Mouse (Mus musculus) G1E (cell line): ENCODE data around the gene Gm44790. TPM values are rescaled to one million over a fixed set of nuclear protein-coding genes. Genes with fewer than 3 reads are reported as not detected.

Experiments
- ATAC-seq: 2 replicates; pipeline ENCODE4 v1.8.0; 2016; ENCODE audit warnings: mild to moderate bottlenecking; ENCODE audit not compliant: insufficient number of reproducible peaks, poor library complexity, low FRiP score, severe bottlenecking; ENCODE audit errors: extremely low read depth
- DNase-seq: peaks from one replicate; pipeline ENCODE4 v3.0.0; 2012; ENCODE audit warnings: low spot score
- H3K27me3 ChIP-seq: 2 replicates; pipeline ENCODE4 v1.6.1; 2012; ENCODE audit warnings: mild to moderate bottlenecking, low read length, inconsistent platforms; ENCODE audit not compliant: insufficient read depth
- H3K36me3 ChIP-seq: replicated peaks from 2 replicates; pipeline ENCODE3; 2012; ENCODE audit warnings: mild to moderate bottlenecking, inconsistent platforms
- H3K4me1 ChIP-seq: 2 replicates; pipeline ENCODE4 v1.6.1; 2012; ENCODE audit warnings: low read depth, low read length, inconsistent platforms, mixed read lengths; ENCODE audit not compliant: insufficient read depth
- H3K4me3 ChIP-seq: 2 replicates; pipeline ENCODE4 v1.5.1; 2012; ENCODE audit warnings: low read depth, mild to moderate bottlenecking, inconsistent platforms, low read length, moderate library complexity, mixed read lengths
- H3K9me3 ChIP-seq: replicated peaks from 2 replicates; pipeline ENCODE4 v1.6.1; 2012; ENCODE audit warnings: inconsistent platforms
- CTCF ChIP-seq: IDR thresholded peaks from 2 replicates; pipeline ENCODE4 v1.5.1; 2012; ENCODE audit warnings: low read depth, low read length, inconsistent platforms, mixed read lengths
- GATA1 ChIP-seq: IDR thresholded peaks from 2 replicates; pipeline ENCODE4 v1.6.1; 2012; ENCODE audit warnings: borderline replicate concordance, low read length, inconsistent platforms, mixed read lengths
- GATA2 ChIP-seq: IDR thresholded peaks from 2 replicates; pipeline ENCODE4 v1.6.1; 2012; ENCODE audit warnings: low read depth, low read length, inconsistent platforms, borderline replicate concordance
- POLR2AphosphoS5 ChIP-seq: IDR thresholded peaks from 2 replicates; pipeline ENCODE4 v1.6.1; 2012; ENCODE audit warnings: low read depth, low read length, inconsistent platforms; ENCODE audit not compliant: insufficient replicate concordance
- TAL1 ChIP-seq: conservative IDR thresholded peaks from 2 replicates; pipeline ENCODE4 v1.6.1; 2012; ENCODE audit warnings: low read depth, low read length, inconsistent platforms, mixed read lengths
- polyA plus RNA-seq: library from polyadenylated mRNA; stranded (reverse); fragments of >175 nt; gene quantifications from 2 replicates; pipeline ENCODE4 v1.2.3, GENCODE M21; 2012
- total RNA-seq, 2 experiments: library from RNA; stranded (forward) in 1 of 2; stranded (reverse) in 1 of 2; fragments of 200-1000 nt in 1 of 2; fragments of >200 nt in 1 of 2; fragmentation: Nextera tagmentation in 1 of 2; gene quantifications; 2 replicates each; pipeline ENCODE4 v1.2.3; 2014 to 2017

The Gm44790 gene
- total and polyA plus RNA-seq, 3 experiments = 0.78 to 0.87 TPM; not detected in 1

GRCm38 (mm10) chr6:86456727-86457126 is 30.3 kb downstream of the Gm44790 start:
- H3K36me3 ChIP-seq = peaks cover 88% of the 10 kb centered on the region
- H3K9me3 ChIP-seq = no peaks in the 10 kb centered on the region
- no peak overlapping the region for H3K4me3 ChIP-seq
- no peak for ATAC-seq
- TF ChIP-seq CTCF = no peak
- no peak for TF ChIP-seq TAL1
- TF ChIP-seq GATA1 = no peak
- no peak for TF ChIP-seq POLR2AphosphoS5
- no peak for TF ChIP-seq GATA2
- H3K27me3 ChIP-seq = no peaks in the 10 kb centered on the region
- peaks cover 2% of the 10 kb centered on the region; the same call in 1 of the 2 replicates for H3K4me1 ChIP-seq
- no peak for DNase-seq

DNA sequence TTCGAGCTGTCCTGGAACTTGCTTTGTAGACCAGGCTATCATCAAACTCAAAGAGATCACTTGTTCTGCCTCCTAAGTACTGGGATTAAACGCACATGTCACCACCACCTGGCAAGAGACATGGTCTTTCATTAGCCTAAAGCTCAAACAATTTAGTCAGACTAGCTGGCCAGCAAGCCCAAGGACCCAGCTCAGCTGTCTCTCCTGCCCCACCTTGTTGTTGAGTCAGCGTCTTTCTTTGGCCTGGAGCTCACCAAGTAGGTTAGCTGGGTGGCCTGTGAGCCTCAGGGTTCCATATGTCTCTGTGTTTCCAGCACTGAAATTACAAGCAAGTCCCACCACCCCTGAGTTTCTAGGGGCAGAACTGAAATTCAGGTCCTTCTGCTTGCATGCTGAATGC is 36.6 kb downstream of the Gm44790 start:
- peaks cover 89% of the 10 kb centered on the region for H3K36me3 ChIP-seq
- DNase-seq (no peak), ATAC-seq (no peak)
- peaks cover 2% of the 10 kb centered on the region; the same call in 1 of the 2 replicates for H3K4me1 ChIP-seq
- no peaks in the 10 kb centered on the region for H3K27me3 ChIP-seq
- H3K4me3 ChIP-seq = no peak overlapping the region
- H3K9me3 ChIP-seq = no peaks in the 10 kb centered on the region
- no peak for TF ChIP-seq GATA2
- no peak for TF ChIP-seq CTCF
- no peak for TF ChIP-seq GATA1
- no peak for TF ChIP-seq TAL1

GRCm38 (mm10) chr6:86471317-86471716 is 44.9 kb downstream of the Gm44790 start:
- H3K4me1 ChIP-seq = peaks cover 35% of the 10 kb centered on the region
- TF ChIP-seq CTCF (no peak), GATA2 (no peak), GATA1 (no peak), TAL1 (no peak), POLR2AphosphoS5 (no peak)
- ATAC-seq (no peak), DNase-seq (no peak)
- no peaks in the 10 kb centered on the region for H3K27me3 ChIP-seq
- no peaks in the 10 kb centered on the region for H3K9me3 ChIP-seq
- H3K36me3 ChIP-seq = peaks cover 62% of the 10 kb centered on the region
- H3K4me3 ChIP-seq = peak overlapping the region; percentile 69; the same call in 1 of the 2 replicates

- ATAC-seq (no peak), DNase-seq (no peak)
- Histone ChIP-seq H3K4me3 (peak overlapping the region; percentile 69), H3K36me3 (peaks cover 62% of the 10 kb centered on the region), H3K4me1 (peaks cover 35% of the 10 kb centered on the region), H3K9me3 (no peaks in the 10 kb centered on the region), H3K27me3 (no peaks in the 10 kb centered on the region)
- TF ChIP-seq POLR2AphosphoS5 = no peak
- no peak for TF ChIP-seq CTCF
- no peak for TF ChIP-seq GATA2
- no peak for TF ChIP-seq TAL1
Observed at GRCm38 (mm10) chr6:86471760-86472099, 45.3 kb downstream of the Gm44790 start.

- peak overlapping the region; percentile 69 for H3K4me3 ChIP-seq
Observed at GRCm38 (mm10) chr6:86472100-86472955, 45.9 kb downstream of the Gm44790 start.

GRCm38 (mm10) chr6:86473077-86473476 is 46.6 kb downstream of the Gm44790 start:
- Histone ChIP-seq H3K36me3 (peaks cover 51% of the 10 kb centered on the region), H3K4me1 (peaks cover 39% of the 10 kb centered on the region), H3K4me3 (peak overlapping the region; percentile 69), H3K27me3 (no peaks in the 10 kb centered on the region), H3K9me3 (no peaks in the 10 kb centered on the region)
- peak; percentile 21 for DNase-seq
- no peak for ATAC-seq
- no peak for TF ChIP-seq CTCF
- TF ChIP-seq GATA2 = no peak
- TF ChIP-seq GATA1 = no peak
- TF ChIP-seq POLR2AphosphoS5 = no peak
- no peak for TF ChIP-seq TAL1

More at GRCm38 (mm10) chr6:86472100-86472955, 45.9 kb downstream of the Gm44790 start:
- Histone ChIP-seq H3K4me1 (peaks cover 39% of the 10 kb centered on the region), H3K36me3 (peaks cover 59% of the 10 kb centered on the region), H3K27me3 (no peaks in the 10 kb centered on the region), H3K9me3 (no peaks in the 10 kb centered on the region)
- DNase-seq (peak; percentile 95), ATAC-seq (peak; percentile 81)
- peak; percentile 84 for TF ChIP-seq CTCF
- no peak for TF ChIP-seq TAL1
- 0 out of 2 replicates have a peak, but pooled peaks have one; percentile 63 for TF ChIP-seq POLR2AphosphoS5
